Mouse (Mus musculus) hindbrain, embryonic 16.5 days (tissue): ENCODE data around the gene Per2. TPM values are rescaled to one million over a fixed set of nuclear protein-coding genes. Genes with fewer than 3 reads are reported as not detected.

ENCODE experiments used
- ATAC-seq: fragments of 200-750 bp; cut with Nextera tagmentation; 2 replicates; pipeline ENCODE4 v1.8.0; 2017; ENCODE audit warnings: moderate TSS enrichment, moderate library complexity
- H3K27ac ChIP-seq: fragments of 300-500 bp; sonication (generic); 2 replicates; pipeline ENCODE4 v1.5.1; 2014; ENCODE audit warnings: low read depth, mild to moderate bottlenecking, control low read depth, low read length, moderate library complexity
- H3K27me3 ChIP-seq: fragments of 300-500 bp; sonication (generic); replicated peaks from 2 replicates; pipeline ENCODE4 v1.6.1; 2014; ENCODE audit warnings: low read length; ENCODE audit not compliant: control insufficient read depth, insufficient read depth
- H3K36me3 ChIP-seq: fragments of 300-500 bp; sonication (generic); 2 replicates; pipeline ENCODE4 v1.6.1; 2014; ENCODE audit warnings: mild to moderate bottlenecking, low read length, moderate library complexity, mixed read lengths; ENCODE audit not compliant: control insufficient read depth, insufficient read depth
- H3K4me1 ChIP-seq: fragments of 300-500 bp; sonication (generic); 2 replicates; pipeline ENCODE4 v1.6.1; 2014; ENCODE audit warnings: low read depth, low read length; ENCODE audit not compliant: control insufficient read depth, insufficient read depth
- H3K4me2 ChIP-seq: fragments of 300-500 bp; sonication (generic); 2 replicates; pipeline ENCODE4 v1.6.1; 2014; ENCODE audit warnings: mild to moderate bottlenecking, low read length, control low read depth, moderate library complexity
- H3K4me3 ChIP-seq: fragments of 300-500 bp; sonication (generic); 2 replicates; pipeline ENCODE4 v1.5.1; 2014; ENCODE audit warnings: mild to moderate bottlenecking, low read length, control low read depth, moderate library complexity
- H3K9ac ChIP-seq: fragments of 300-500 bp; sonication (generic); 2 replicates; pipeline ENCODE4 v1.6.1; 2014; ENCODE audit warnings: low read depth, mild to moderate bottlenecking, control low read depth, low read length, moderate library complexity
- H3K9me3 ChIP-seq: fragments of 300-500 bp; sonication (generic); 2 replicates; pipeline ENCODE4 v1.6.1; 2014; ENCODE audit warnings: mild to moderate bottlenecking, low read length, moderate library complexity; ENCODE audit not compliant: control insufficient read depth
- whole genome bisulfite sequencing: fragments of 180-500 bp; shearing (Covaris S2); extraction: QIAGEN DNeasy Blood & Tissue Kit; methylation state at CpG from one replicate; pipeline ENCODE4 v1.1.7; 2014; 5-methylcytosine and 5-hydroxymethylcytosine counted together
- polyA plus RNA-seq: library from polyadenylated mRNA; unstranded; fragments of >200 nt; fragmentation: Nextera tagmentation; extraction: Ambion mirVana; gene quantifications from 2 replicates; pipeline ENCODE4 v1.2.1, GENCODE M21; 2015

Gene Per2
- polyA plus RNA-seq, 1 experiment from 2014 or later: 5.0 TPM

- Histone ChIP-seq H3K9ac (peak overlapping the region; percentile 95), H3K36me3 (peaks cover 2% of the 10 kb centered on the region; the same call in 1 of the 2 replicates), H3K4me2 (peak overlapping the region; percentile 69), H3K4me1 (peaks cover 22% of the 10 kb centered on the region), H3K4me3 (peak overlapping the region; percentile 67), H3K27ac (peak overlapping the region; percentile 90), H3K9me3 (no peaks in the 10 kb centered on the region), H3K27me3 (no peaks in the 10 kb centered on the region)
- WGBS: 3% methylated on average over 12 of the region's 12 CpGs
- ATAC-seq: no peak; the same call in 1 of the 2 replicates
Measured at GRCm38 (mm10) chr1:91397927-91398259, 61.2 kb downstream of the Per2 start.

GRCm38 (mm10) chr1:91390369-91390768, 68.8 kb downstream of the Per2 start:
- H3K4me2 ChIP-seq: no peak overlapping the region
- H3K36me3 ChIP-seq: peaks cover 31% of the 10 kb centered on the region
- no peak overlapping the region for H3K4me3 ChIP-seq
- 94% methylated on average over 5 of the region's 5 CpGs for WGBS
- H3K27me3 ChIP-seq: no peaks in the 10 kb centered on the region
- ATAC-seq: no peak
- H3K4me1 ChIP-seq: peaks cover 3% of the 10 kb centered on the region; the same call in 1 of the 2 replicates
- H3K27ac ChIP-seq: no peak overlapping the region
- no peak overlapping the region for H3K9ac ChIP-seq
- H3K9me3 ChIP-seq: no peaks in the 10 kb centered on the region

- ATAC-seq: no peak
Measured at GRCm38 (mm10) chr1:91381091-91381471, 78.0 kb downstream of the Per2 start.

GRCm38 (mm10) chr1:91380453-91381090, 78.6 kb downstream of the Per2 start:
- no peaks in the 10 kb centered on the region for H3K27me3 ChIP-seq
- H3K4me2 ChIP-seq: no peak overlapping the region
- no peak overlapping the region for H3K4me3 ChIP-seq
- no peak overlapping the region for H3K9ac ChIP-seq
- 60% methylated on average over 7 of the region's 7 CpGs for WGBS
- H3K9me3 ChIP-seq: no peaks in the 10 kb centered on the region
- H3K36me3 ChIP-seq: peaks cover 55% of the 10 kb centered on the region
- ATAC-seq: peak; percentile 68
- no peak overlapping the region for H3K27ac ChIP-seq
- no peaks in the 10 kb centered on the region for H3K4me1 ChIP-seq

More at GRCm38 (mm10) chr1:91381091-91381471, 78.0 kb downstream of the Per2 start:
- Histone ChIP-seq H3K9me3 (no peaks in the 10 kb centered on the region), H3K36me3 (peaks cover 52% of the 10 kb centered on the region), H3K4me1 (no peaks in the 10 kb centered on the region), H3K27me3 (no peaks in the 10 kb centered on the region), H3K27ac (no peak overlapping the region), H3K9ac (no peak overlapping the region), H3K4me3 (no peak overlapping the region), H3K4me2 (no peak overlapping the region)
- 89% methylated on average over 4 of the region's 4 CpGs for WGBS

- H3K36me3 ChIP-seq: peaks cover 52% of the 10 kb centered on the region
Measured at GRCm38 (mm10) chr1:91373414-91373835, 85.7 kb downstream of the Per2 start.

GRCm38 (mm10) chr1:91370055-91370454, 89.1 kb downstream of the Per2 start:
- WGBS: 86% methylated on average over 23 of the region's 23 CpGs
- Histone ChIP-seq H3K4me2 (no peak overlapping the region), H3K4me3 (no peak overlapping the region), H3K4me1 (peaks cover 7% of the 10 kb centered on the region), H3K9me3 (no peaks in the 10 kb centered on the region), H3K27me3 (peaks cover 7% of the 10 kb centered on the region), H3K36me3 (peaks cover 25% of the 10 kb centered on the region), H3K9ac (no peak overlapping the region), H3K27ac (no peak overlapping the region)
- ATAC-seq: no peak

More at GRCm38 (mm10) chr1:91373414-91373835, 85.7 kb downstream of the Per2 start:
- WGBS: 88% methylated on average over 6 of the region's 6 CpGs
- ATAC-seq: no peak
- no peak overlapping the region for H3K9ac ChIP-seq
- no peak overlapping the region for H3K27ac ChIP-seq
- H3K4me2 ChIP-seq: no peak overlapping the region
- no peaks in the 10 kb centered on the region for H3K9me3 ChIP-seq
- no peak overlapping the region for H3K4me3 ChIP-seq
- H3K27me3 ChIP-seq: no peaks in the 10 kb centered on the region
- no peaks in the 10 kb centered on the region for H3K4me1 ChIP-seq

GRCm38 (mm10) chr1:91369408-91369807, 89.7 kb downstream of the Per2 start:
- Histone ChIP-seq H3K27ac (no peak overlapping the region), H3K9ac (no peak overlapping the region), H3K4me1 (peaks cover 7% of the 10 kb centered on the region), H3K4me2 (no peak overlapping the region), H3K36me3 (peaks cover 19% of the 10 kb centered on the region), H3K9me3 (no peaks in the 10 kb centered on the region), H3K27me3 (peaks cover 7% of the 10 kb centered on the region), H3K4me3 (no peak overlapping the region)
- 55% methylated on average over 4 of the region's 4 CpGs for WGBS
- ATAC-seq: no peak

- no peak for ATAC-seq
- 96% methylated on average over 3 of the region's 3 CpGs for WGBS
Measured at GRCm38 (mm10) chr1:91367295-91367694, 91.8 kb downstream of the Per2 start.

GRCm38 (mm10) chr1:91366215-91367108, 92.7 kb downstream of the Per2 start, which contains the start of gene Erfe:
TSS of gene Erfe (plus strand) at chr1:91366430.
- Histone ChIP-seq H3K4me2 (peak within 1 kb of the TSS; percentile 67), H3K9ac (peak within 1 kb of the TSS; percentile 55)

More at GRCm38 (mm10) chr1:91367295-91367694, 91.8 kb downstream of the Per2 start:
- Histone ChIP-seq H3K27me3 (peaks cover 7% of the 10 kb centered on the region), H3K4me3 (no peak overlapping the region), H3K4me2 (no peak overlapping the region), H3K27ac (no peak overlapping the region), H3K4me1 (peaks cover 7% of the 10 kb centered on the region), H3K36me3 (peaks cover 8% of the 10 kb centered on the region), H3K9me3 (no peaks in the 10 kb centered on the region), H3K9ac (no peak overlapping the region)

More at GRCm38 (mm10) chr1:91366215-91367108, 92.7 kb downstream of the Per2 start, which contains the start of gene Erfe:
- H3K27ac ChIP-seq: no peak within 1 kb of the TSS
- peaks cover 7% of the 10 kb centered on the region for H3K27me3 ChIP-seq
- H3K9me3 ChIP-seq: no peaks in the 10 kb centered on the region
- peaks cover under 1% of the 10 kb centered on the region; the same call in 1 of the 2 replicates for H3K36me3 ChIP-seq
- WGBS: 2% methylated on average over 60 of the region's 68 CpGs
- peak; percentile 50 for ATAC-seq
- H3K4me1 ChIP-seq: peaks cover 7% of the 10 kb centered on the region
- H3K4me3 ChIP-seq: peak within 1 kb of the TSS; percentile 39
